Mouse (Mus musculus): ENCODE measurements around the gene Slc34a1.

DNA sequence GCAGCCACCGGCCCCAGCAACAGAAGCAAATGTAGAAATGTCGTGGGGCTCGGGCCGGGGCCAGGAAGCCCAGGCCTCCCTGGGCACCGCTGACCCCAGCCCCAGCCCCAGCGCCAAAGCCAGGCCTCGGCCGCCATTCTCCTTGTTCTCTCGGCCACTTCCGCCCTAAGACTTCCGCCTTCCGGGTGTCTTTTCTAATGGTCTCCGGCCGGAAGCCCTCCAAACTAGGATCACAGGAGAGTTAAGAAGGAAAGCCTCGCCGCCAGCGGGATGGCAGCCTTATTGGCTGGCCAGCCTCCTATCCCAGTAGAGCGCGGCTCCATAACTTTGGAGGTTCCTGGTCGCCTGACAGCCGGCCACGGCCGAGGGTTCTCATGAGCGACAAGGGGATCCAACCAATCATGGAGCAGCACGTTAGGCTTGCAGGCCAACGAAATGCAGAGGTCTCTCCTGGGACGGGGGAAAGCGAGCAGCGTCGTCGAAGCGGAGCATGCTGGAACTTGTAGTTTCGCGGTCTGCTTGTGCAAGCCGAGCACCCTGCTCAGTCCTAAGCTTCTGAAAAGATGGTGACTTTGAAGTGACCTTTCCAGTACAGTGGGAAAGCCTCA, 35.4 kb upstream of the Slc34a1 start, which contains the start of gene Lman2:
- TF ChIP-seq CTCF (conservative IDR thresholded peaks at IDR 0.05; ENCODE audit: low read length) (no peak), POU5F1 (IDR thresholded peaks at IDR 0.05; ENCODE audit: borderline replicate concordance, low read length) (no peak)
